Mouse (Mus musculus) lung, postnatal 0 days (tissue): ENCODE data around the gene Hs2st1.

Experiments used
- CTCF ChIP-seq: IDR thresholded peaks from 2 replicates; pipeline ENCODE4 v1.5.1; 2016; ENCODE audit warnings: antibody characterized with exemption, mild to moderate bottlenecking
- EP300 ChIP-seq: IDR thresholded peaks from 2 replicates; pipeline ENCODE4 v1.6.1; 2016; ENCODE audit warnings: antibody characterized with exemption, mild to moderate bottlenecking, control low read depth

GRCm38 (mm10) chr3:144519581-144520272, 50.3 kb downstream of the Hs2st1 start:
- no peak for TF ChIP-seq CTCF
- no peak for TF ChIP-seq EP300
